Mouse (Mus musculus) neural tube, embryonic 14.5 days (tissue): ENCODE measurements around the gene Rcor2. TPM values are rescaled to one million over a fixed set of nuclear protein-coding genes. Genes with fewer than 3 reads are reported as not detected.
A peak's percentile ranks its signal among the peaks of the same experiment; 100 is the strongest.

Source experiments
- ATAC-seq: fragments of 200-750 bp; cut with Nextera tagmentation; 2 replicates; pipeline ENCODE4 v1.8.0; 2017; ENCODE audit warnings: low read depth, mild to moderate bottlenecking, moderate TSS enrichment, moderate library complexity
- H3K27ac ChIP-seq: fragments of 300-500 bp; sonication (generic); 2 replicates; pipeline ENCODE4 v1.5.1; 2014; ENCODE audit warnings: low read depth, mild to moderate bottlenecking, control low read depth, low read length, moderate library complexity, mixed read lengths
- H3K27me3 ChIP-seq: fragments of 300-500 bp; sonication (generic); 2 replicates; pipeline ENCODE4 v1.6.1; 2014; ENCODE audit warnings: low read length; ENCODE audit not compliant: control insufficient read depth, insufficient read depth
- H3K36me3 ChIP-seq: fragments of 300-500 bp; sonication (generic); 2 replicates; pipeline ENCODE4 v1.6.1; 2014; ENCODE audit warnings: low read length, mixed read lengths; ENCODE audit not compliant: control insufficient read depth, insufficient read depth
- H3K4me1 ChIP-seq: fragments of 300-500 bp; sonication (generic); 2 replicates; pipeline ENCODE4 v1.6.1; 2014; ENCODE audit warnings: low read length; ENCODE audit not compliant: control insufficient read depth, insufficient read depth
- H3K4me2 ChIP-seq: fragments of 300-500 bp; sonication (generic); 2 replicates; pipeline ENCODE4 v1.6.1; 2014; ENCODE audit warnings: mild to moderate bottlenecking, low read depth, low read length, control low read depth
- H3K4me3 ChIP-seq: fragments of 300-500 bp; sonication (generic); 2 replicates; pipeline ENCODE4 v1.5.1; 2014; ENCODE audit warnings: low read depth, low read length, control low read depth, mixed read lengths
- H3K9ac ChIP-seq: fragments of 300-500 bp; sonication (generic); replicated peaks from 2 replicates; pipeline ENCODE4 v1.6.1; 2014; ENCODE audit warnings: low read depth, mild to moderate bottlenecking, control low read depth, low read length, mixed read lengths
- H3K9me3 ChIP-seq: fragments of 300-500 bp; sonication (generic); 2 replicates; pipeline ENCODE4 v1.6.1; 2016; ENCODE audit warnings: low read length; ENCODE audit not compliant: control insufficient read depth
- WGBS: fragments of 180-500 bp; shearing (Covaris S2); extraction: QIAGEN DNeasy Blood & Tissue Kit; methylation state at CpG from one replicate; pipeline ENCODE4 v1.1.7; 2014; 5-methylcytosine and 5-hydroxymethylcytosine counted together
- polyA plus RNA-seq: library from polyadenylated mRNA; unstranded; fragments of >200 nt; fragmentation: Nextera tagmentation; extraction: Ambion mirVana; gene quantifications from 2 replicates; pipeline ENCODE4 v1.2.1, GENCODE M21; 2014

The Rcor2 gene
- polyA plus RNA-seq, 1 experiment from 2014 or later = 8.4 TPM

DNA sequence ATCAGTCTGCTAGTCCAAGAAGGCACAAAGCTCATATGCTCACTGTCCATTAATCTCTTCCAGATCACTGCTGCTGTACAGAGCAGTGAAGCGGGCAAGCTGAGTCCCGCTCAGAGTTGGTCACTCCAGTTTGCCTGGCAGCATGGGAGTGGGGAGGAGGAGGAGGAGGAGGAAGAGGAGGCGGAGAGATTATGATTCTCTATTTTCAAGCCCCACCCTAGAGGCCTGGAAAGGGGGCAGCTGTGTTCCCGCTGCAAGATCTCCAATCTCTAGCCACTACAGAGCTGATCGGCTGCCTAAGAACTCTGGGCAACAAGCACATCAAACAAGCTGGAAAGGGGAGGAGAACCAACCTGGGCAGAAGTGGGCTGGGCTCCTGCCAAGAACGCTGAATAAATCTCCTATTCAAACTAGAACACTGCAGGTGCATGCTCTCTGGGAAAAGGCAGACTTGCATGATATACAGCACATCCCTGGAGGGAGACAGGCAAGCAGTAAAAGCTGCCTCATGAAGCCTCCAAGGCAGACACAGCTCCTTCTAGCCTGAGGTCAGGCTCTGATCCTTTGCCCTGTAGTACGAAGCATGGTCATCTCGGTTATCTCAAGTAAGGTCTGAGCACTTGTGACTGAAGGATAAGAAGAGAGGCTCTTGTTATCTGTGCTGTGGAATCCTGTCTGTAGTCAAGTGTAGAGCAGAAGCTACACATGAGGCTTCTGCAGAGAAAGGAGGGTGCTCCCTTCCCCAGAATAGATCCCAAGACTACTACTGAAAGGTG lies 41.1 kb downstream of the Rcor2 start:
- no peak overlapping the region for H3K9ac ChIP-seq
- ATAC-seq = peak; percentile 74

DNA sequence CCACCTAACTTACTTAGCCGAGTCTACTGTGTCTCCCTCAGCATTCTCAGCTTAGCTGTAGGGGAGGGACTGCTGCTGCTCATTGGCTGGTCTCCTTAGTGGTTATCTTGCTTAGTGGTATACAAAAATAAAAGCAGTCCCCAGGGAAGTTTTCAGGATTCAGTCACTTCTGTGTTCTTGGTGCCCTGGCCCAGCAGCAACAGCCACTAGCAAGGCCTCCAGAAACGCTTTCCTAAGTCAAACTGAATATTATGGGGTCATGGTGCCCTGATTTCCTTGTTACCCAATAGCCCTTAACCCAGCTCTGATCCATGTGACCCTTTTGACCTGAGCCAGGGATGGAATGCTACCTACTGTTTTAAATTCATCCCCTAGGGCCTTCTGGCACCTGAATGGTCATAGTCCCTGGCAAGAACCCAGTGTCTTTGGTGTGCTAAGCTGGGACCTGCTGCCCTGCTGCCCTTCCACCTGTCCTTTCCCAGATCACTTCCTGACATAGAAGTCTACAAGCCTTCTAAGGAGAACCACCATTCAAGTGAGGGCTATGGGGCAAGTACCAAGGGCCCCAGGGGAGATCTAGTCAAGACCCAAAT lies 42.7 kb downstream of the Rcor2 start:
- Histone ChIP-seq H3K4me1 (peaks cover 31% of the 10 kb centered on the region), H3K27ac (no peak overlapping the region), H3K9me3 (no peaks in the 10 kb centered on the region), H3K4me2 (no peak overlapping the region), H3K4me3 (no peak overlapping the region), H3K27me3 (no peaks in the 10 kb centered on the region), H3K9ac (no peak overlapping the region), H3K36me3 (no peaks in the 10 kb centered on the region)
- ATAC-seq = no peak
- 81% methylated on average over 2 of the region's 2 CpGs for WGBS

More for the DNA sequence above, 41.1 kb downstream of the Rcor2 start:
- H3K4me3 ChIP-seq = no peak overlapping the region
- no peaks in the 10 kb centered on the region for H3K27me3 ChIP-seq
- WGBS = 20% methylated on average over 8 of the region's 8 CpGs
- no peaks in the 10 kb centered on the region for H3K36me3 ChIP-seq
- peak overlapping the region; percentile 55 for H3K27ac ChIP-seq
- peaks cover 31% of the 10 kb centered on the region for H3K4me1 ChIP-seq
- no peak overlapping the region for H3K4me2 ChIP-seq
- H3K9me3 ChIP-seq = no peaks in the 10 kb centered on the region

DNA sequence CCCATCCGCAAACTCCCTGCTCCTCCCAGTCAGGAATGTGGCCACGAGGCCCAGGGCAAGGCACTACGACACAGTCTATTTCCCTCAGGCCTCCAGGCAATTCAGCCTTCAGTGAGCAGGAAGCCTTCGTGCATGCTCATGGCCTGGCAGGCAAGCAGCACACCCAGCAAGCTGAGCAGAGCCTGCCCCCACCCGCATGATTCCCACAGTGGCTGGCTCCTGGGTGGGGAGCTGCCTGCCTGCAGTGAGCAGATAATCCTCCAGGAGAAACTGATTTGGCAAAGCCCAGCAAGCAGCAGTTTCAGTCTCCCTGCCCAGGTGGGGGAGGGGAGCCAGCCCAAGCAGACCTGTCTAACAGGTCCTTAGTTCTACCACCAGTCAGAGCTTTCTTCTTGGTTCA lies 43.6 kb downstream of the Rcor2 start:
- no peak overlapping the region for H3K9ac ChIP-seq
- WGBS = 17% methylated on average over 5 of the region's 5 CpGs
- ATAC-seq = no peak
- no peak overlapping the region for H3K4me2 ChIP-seq
- no peak overlapping the region for H3K27ac ChIP-seq
- H3K27me3 ChIP-seq = no peaks in the 10 kb centered on the region
- no peak overlapping the region for H3K4me3 ChIP-seq
- H3K36me3 ChIP-seq = no peaks in the 10 kb centered on the region
- no peaks in the 10 kb centered on the region for H3K9me3 ChIP-seq
- H3K4me1 ChIP-seq = peaks cover 34% of the 10 kb centered on the region

DNA sequence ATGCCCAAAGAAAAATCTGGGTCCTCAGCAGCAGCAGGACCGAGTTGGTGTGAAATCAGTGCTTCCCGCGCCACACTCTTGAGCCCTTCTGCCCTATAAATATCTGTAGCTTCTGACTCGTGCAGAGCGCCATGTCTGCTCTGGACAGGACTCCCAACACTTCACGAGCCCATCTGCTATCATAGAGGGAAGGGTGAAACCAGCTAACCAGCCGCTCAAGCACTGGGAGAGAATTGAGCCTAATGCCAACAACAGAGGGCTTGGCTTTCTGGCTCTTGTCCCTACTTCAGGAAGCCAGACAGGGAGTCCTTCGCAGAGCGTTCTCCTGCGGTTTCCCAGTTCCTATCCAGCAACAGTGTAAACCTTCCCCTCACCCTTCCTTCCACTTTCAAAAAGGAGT lies 44.2 kb downstream of the Rcor2 start:
- no peak overlapping the region for H3K27ac ChIP-seq
- no peak overlapping the region for H3K9ac ChIP-seq
- H3K27me3 ChIP-seq = no peaks in the 10 kb centered on the region
- no peak for ATAC-seq
- no peaks in the 10 kb centered on the region for H3K36me3 ChIP-seq
- no peak overlapping the region for H3K4me3 ChIP-seq
- H3K4me1 ChIP-seq = peaks cover 34% of the 10 kb centered on the region
- no peak overlapping the region for H3K4me2 ChIP-seq
- H3K9me3 ChIP-seq = no peaks in the 10 kb centered on the region
- 49% methylated on average over 10 of the region's 10 CpGs for WGBS

DNA sequence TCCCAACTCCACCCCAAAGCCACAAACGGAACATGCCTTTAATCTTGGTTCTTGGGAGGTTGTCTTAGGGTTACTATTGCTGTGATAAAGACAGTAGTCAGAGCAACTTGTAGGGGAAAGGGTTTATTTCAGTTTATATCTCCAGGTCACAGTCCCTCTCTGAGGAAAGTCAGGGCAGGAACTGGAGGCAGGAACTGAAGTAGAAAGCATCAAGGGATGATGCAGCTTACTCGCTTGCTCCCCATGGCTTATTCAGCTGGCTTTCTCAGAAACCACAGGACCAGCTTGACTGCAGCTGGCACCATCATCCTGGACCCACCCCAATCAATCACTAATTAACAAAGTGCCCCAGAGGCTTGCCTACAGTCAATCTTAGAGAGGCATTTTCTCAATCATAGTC lies 46.5 kb downstream of the Rcor2 start:
- H3K36me3 ChIP-seq = no peaks in the 10 kb centered on the region
- H3K4me3 ChIP-seq = no peak overlapping the region
- WGBS = 83% methylated on average over 2 of the region's 2 CpGs
- no peak overlapping the region for H3K9ac ChIP-seq
- H3K9me3 ChIP-seq = no peaks in the 10 kb centered on the region
- no peak for ATAC-seq
- H3K27me3 ChIP-seq = no peaks in the 10 kb centered on the region
- no peak overlapping the region for H3K27ac ChIP-seq
- peaks cover 21% of the 10 kb centered on the region; the same call in 1 of the 2 replicates for H3K4me1 ChIP-seq
- H3K4me2 ChIP-seq = no peak overlapping the region

DNA sequence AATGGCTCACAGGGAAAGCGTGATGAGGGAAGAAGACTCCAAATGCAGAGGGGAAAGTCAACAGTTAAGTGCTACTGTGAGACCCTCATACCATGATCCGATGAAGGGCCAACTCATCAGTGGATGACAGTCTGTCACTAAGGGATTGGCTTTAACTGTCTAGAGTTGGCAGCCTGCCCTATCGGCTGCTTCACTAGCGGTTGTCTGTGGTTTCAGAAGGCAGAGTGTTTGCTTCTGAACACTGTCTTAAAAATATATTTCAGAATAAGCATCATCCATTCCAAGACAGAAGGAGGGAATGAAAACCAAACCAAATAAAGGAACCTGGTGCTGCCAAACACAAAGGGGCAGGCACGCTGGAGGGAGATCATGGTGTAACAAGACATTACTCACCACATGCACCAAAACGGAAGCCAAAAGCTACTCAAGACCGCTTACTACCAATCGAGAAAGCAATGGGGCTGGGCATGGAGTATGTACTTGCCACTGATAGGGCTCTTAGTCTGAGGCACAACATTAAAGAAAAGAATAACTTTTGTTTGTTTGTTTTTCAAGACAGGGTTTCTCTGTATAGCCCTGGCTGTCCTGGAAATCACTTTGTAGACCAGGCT lies 48.0 kb downstream of the Rcor2 start:
- H3K36me3 ChIP-seq = no peaks in the 10 kb centered on the region
- no peaks in the 10 kb centered on the region for H3K9me3 ChIP-seq
- no peak overlapping the region for H3K4me3 ChIP-seq
- no peak overlapping the region for H3K4me2 ChIP-seq
- H3K9ac ChIP-seq = no peak overlapping the region
- 71% methylated on average over 8 of the region's 8 CpGs for WGBS
- H3K27ac ChIP-seq = no peak overlapping the region
- ATAC-seq = no peak
- H3K4me1 ChIP-seq = peaks cover 13% of the 10 kb centered on the region; the same call in 1 of the 2 replicates
- no peaks in the 10 kb centered on the region for H3K27me3 ChIP-seq

DNA sequence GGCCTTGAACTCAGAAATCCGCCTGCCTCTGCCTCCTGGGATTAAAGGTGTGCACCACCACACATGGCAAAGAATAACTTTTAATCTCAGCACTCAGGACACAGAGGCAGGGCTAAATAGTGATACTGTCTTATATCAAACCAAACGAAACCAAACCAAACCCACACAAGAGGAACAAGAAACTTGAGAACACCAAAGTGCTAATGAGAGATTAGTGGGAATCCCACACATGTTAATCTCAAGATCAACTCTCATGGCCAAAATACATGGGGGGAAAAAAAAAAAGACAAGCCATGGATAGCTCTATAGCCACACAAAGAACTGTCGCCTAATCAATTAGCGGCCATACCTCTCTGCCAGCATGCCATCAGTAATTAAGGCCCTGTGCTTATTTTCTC lies 48.5 kb downstream of the Rcor2 start:
- Histone ChIP-seq H3K4me2 (no peak overlapping the region), H3K27me3 (no peaks in the 10 kb centered on the region), H3K4me1 (peaks cover 12% of the 10 kb centered on the region; the same call in 1 of the 2 replicates), H3K36me3 (no peaks in the 10 kb centered on the region), H3K27ac (no peak overlapping the region), H3K9ac (no peak overlapping the region), H3K4me3 (no peak overlapping the region), H3K9me3 (no peaks in the 10 kb centered on the region)
- ATAC-seq = no peak
- 89% methylated on average over 4 of the region's 4 CpGs for WGBS

DNA sequence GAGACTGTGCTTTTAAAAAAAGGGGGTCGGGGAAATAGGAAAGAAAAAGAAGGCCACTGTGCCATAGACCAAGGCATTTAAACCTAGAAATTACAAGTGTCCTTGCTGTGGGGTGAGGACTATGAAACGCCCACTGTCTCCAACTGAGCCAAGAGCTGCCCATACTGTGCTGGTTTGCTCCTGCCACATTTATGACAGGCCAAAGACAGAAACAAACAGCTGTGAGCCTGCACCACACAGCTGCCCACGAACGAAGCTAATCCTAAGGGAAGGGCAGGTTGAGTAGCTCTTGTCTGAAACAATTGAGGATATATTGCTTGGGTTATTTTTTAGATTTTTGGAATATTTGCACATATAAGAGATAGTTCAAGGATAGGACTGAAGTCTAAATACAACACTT lies 49.7 kb downstream of the Rcor2 start:
- Histone ChIP-seq H3K9ac (no peak overlapping the region), H3K27me3 (no peaks in the 10 kb centered on the region), H3K4me1 (peaks cover 6% of the 10 kb centered on the region; the same call in 1 of the 2 replicates), H3K9me3 (no peaks in the 10 kb centered on the region), H3K4me2 (no peak overlapping the region), H3K27ac (no peak overlapping the region), H3K4me3 (no peak overlapping the region), H3K36me3 (no peaks in the 10 kb centered on the region)
- WGBS = 74% methylated on average over 4 of the region's 4 CpGs
- no peak for ATAC-seq

DNA sequence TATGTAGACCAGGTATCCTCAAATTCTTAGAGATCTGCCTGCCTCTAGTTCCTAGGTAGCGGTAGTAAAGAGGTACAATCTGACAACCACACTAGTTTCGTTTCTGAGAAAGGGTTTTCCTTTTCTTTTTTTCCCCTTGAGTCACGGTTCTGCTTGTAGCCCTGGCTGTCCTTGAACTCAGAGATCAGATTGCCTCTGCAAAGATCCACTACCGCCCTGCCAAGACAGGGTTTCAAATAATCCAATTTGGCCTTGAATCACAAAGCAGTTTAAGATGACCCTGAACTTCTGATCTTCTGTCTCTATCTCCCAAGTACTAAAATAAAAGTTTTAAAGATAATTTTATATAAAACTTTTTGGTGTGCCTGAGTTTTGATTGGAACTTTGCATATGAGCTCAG lies 50.6 kb downstream of the Rcor2 start:
- H3K4me1 ChIP-seq = peaks cover 6% of the 10 kb centered on the region; the same call in 1 of the 2 replicates
- 92% methylated on average over 4 of the region's 4 CpGs for WGBS
- H3K4me2 ChIP-seq = no peak overlapping the region
- H3K9ac ChIP-seq = no peak overlapping the region
- ATAC-seq = no peak
- no peak overlapping the region for H3K27ac ChIP-seq
- H3K4me3 ChIP-seq = no peak overlapping the region
- H3K9me3 ChIP-seq = no peaks in the 10 kb centered on the region
- H3K36me3 ChIP-seq = no peaks in the 10 kb centered on the region
- H3K27me3 ChIP-seq = no peaks in the 10 kb centered on the region
